Mouse (Mus musculus) monocyte, adult 2 months (primary cell): ENCODE data around the gene Hipk3.
A peak's percentile ranks its signal among the peaks of the same experiment; 100 is the strongest.

ENCODE experiments used
- DNase-seq, 2 experiments: peaks; one replicate each; pipeline ENCODE4 v3.0.0; 2022; ENCODE audit warnings: low spot score in 2 of 2, low read depth in 1 of 2

Hipk3 gene

DNA sequence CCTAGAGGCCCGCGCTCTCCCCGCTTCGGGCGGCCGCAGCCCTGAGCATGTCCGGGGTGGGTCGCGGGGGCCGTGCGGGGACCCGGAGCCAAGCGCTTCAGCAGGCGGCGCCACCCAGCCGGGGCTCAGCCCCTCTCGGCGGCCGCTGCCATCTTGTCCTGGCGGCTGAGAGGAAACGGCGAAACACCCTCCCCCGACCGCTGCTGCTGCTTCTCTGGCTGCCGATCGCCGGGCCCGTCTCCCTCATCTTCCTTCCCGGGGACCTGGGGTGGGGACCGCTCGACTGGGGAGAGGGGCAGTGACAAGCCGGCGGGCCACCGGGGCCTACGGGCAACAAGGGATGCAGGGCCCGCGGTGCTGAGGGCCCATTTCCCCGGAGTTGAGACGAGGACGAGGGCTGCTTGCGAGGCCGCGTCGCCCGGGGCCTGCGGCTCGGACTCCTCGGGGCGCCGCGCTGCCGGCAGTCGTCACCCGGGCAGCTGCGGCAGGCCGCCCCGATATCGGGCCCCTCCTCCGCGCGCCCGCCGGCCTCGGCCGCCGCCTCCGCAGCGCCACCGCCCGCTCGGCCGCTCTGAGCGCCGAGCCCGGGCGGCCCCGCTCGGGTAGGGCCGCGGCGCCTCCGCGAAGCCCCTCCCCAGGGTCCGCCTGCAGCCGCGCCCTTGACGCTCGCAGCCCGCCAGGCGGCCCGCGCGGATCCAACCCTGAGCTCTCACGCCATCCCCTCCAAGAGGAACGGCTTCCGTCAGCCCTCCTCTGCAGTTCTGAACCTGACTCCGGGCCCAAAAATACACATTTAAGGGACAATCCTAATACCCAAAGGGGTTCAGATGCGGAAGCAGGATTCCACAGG lies at the start of gene Hipk3:
Hipk3 (minus strand) TSS at position 496 of the 850 bp plus-strand sequence.
- DNase-seq = peak; percentile 34 to 67

DNA sequence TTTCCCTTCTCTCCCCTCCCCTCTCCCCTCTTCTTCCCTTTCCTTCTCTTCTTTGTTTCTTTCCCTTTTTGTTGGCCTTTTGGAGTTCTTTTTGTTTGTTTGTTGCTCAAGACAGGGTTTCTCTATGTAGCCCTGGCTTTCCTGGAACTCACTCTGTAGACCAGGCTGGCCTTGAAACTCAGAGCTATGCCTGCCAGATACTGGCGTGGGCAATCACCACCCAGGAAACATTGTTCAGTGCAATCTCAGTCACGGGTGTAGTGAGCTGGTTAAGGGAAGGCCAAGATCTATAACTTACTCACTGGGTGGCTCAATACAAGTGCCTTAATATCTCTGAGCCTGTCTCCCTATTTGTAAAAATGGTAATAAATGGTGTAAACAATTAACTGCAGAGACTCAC lies 46.0 kb upstream of the Hipk3 start:
- no peak for DNase-seq

DNA sequence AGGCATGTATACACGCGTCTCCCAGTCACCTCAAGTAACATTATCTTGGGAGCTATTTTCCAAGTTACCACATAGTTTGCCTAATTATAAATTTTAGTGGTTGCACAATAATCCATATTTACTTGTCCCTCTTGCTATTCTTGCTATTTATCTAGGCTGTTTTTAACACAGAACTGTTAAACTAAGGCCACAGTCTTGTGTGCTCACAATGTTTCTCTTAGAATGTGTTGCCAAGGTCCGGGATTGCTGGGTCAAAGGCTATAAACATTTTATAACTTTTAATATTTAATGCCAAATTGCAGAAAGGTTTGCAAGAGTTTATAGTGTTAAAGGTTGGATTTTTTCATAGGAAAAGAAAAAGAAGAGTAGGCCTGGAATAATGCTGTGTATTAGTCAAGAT lies 40.5 kb upstream of the Hipk3 start:
- no peak for DNase-seq

DNA sequence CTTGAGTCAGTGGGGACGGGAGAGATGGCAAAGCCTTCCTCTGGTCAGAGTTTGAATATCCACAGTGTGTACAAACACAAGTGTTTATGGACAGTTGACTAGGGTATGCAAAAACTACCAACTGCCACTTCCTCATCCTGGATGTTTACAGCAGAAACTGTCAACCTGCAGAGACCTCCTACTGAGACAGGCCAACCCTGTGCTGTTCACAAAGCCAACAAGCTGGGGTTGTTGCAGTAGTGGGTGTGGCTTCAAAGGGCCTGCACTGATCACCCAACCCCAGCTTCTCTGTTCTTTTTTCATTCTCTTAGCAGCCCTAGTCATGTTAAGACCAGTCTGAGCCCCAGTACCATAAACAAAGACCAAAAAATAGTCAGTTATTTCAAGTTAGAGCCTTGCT lies 38.3 kb upstream of the Hipk3 start:
- no peak for DNase-seq

DNA sequence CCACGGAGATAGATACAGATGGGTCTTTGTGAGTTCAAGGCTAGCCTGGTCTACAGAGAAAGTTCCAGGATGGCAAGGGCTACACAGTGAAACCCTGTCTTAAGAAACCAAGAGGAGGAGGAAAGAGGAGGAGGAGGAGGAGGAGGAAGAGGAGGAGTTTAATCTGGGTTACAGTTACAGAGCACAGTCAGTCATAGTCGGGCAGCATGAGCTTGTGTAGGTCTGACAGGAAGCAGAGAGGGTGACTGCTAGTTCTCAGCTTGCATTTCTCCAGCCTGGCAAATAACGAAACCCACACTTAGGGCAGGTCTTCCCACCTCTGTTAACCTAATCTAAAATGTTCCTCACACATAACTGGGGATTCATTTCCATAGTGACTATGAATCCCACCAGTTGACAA lies 32.3 kb upstream of the Hipk3 start:
- DNase-seq = no peak

DNA sequence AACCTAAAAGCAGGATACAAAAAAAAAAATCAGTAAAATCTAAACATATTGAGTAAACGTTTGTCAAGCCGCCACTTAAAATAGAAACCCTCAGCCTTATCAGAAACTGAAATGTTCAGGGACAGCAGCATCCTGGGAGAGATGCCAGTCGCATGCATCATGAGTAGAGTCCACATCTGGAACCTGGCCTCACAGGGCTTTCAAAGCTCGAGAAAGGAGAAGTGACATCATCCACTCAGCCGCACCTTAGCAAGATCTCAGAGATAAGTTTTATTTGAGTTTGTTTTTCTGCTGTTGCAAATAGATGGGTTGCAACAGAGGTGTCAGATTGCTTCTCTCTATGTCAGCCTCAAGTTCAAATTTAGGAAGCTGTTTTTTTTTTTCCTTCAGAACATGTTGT lies 31.3 kb upstream of the Hipk3 start:
- no peak for DNase-seq

DNA sequence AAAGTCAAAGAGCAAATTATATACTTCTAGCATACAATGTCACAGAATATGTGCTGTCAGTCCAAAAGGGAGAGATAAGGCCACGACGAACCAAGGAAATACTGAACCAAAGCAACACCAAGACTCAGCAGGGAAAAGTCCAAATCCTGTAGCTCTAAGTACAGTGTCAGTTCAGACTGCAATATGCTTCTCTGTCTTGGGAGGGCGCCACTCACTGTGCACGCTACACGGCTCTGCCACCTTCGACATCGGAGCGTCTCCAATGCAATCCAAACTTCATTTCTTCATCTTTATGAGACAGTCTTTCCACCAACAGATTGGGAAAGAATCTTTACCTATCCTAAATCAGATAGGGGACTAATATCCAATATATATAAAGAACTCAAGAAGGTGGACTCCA lies 17.4 kb upstream of the Hipk3 start:
- no peak for DNase-seq

DNA sequence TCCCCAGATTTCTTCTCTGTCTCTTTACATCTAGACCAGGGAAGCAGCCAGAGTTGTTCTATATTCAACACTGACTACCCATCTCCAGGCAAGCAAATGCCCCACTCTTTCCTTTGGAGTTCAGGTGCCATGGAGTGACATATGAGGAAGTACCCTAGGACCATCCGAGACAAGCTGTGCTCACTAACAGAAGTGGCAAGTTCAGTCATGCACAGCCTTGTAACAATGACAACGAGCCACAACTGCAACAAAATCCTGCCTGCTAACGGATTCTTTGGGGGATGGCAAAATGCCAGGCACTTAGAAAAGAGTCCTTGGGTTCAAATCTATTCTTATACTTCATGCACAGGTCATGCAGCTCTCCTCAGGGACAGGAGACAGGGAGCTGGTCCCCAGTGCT lies 8.1 kb upstream of the Hipk3 start:
- no peak for DNase-seq

DNA sequence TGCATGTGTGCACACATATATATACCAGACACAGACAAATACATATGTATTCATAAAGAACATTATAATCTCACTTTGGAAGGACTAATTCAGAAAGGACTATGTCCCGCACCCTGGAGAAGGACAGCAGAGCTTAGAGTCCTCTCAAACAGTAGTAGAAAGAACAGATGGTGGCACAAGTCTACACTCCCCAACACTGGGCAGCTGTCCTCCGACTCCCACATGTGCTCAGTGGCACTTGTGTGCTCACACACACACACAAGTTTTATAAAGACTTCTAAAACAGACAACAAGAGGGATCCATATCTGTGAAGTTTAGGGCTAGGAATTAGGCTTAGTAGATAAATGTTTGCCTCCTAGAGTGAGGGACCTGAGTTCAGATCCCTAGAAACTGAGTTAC lies 6.8 kb upstream of the Hipk3 start:
- DNase-seq = no peak

DNA sequence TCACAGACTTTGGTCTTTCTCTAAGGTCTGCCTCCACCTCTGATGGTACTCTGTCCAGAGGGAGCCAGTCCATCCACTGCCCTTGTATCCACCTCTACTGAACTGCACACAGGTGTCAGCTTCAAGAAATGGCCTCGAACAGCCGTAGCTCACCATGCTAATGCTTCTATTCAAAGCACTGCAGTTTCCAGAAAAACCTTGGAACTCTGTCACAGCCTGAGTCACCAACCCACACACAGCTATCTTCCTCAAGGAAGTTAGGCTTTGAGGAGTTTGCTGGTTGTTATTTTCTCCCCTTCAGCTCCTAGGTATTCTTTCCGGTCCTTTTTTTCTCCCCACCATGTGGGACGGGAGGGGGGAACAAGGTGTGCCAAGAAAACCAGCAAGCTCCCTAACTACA lies 3.5 kb upstream of the Hipk3 start:
- DNase-seq = no peak

DNA sequence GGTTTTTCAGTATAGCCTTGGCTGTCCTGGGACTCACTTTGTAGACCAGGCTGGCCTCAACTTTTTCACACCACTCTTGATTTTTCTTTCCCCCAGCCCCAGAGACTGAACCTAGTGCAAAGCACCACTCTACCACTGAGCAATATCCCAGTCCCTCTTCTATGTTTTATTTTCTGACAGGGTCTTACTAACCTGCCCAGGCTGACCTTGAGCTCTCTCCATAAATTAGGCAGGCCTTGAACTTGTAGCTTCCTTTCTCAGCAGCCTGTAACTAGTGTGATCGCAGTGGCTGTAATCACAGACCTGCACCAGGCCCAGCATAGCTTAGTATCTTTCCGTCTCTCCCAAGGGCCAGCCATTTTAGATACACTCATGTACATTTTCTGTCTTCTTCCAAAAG lies 3.0 kb upstream of the Hipk3 start:
- no peak for DNase-seq

DNA sequence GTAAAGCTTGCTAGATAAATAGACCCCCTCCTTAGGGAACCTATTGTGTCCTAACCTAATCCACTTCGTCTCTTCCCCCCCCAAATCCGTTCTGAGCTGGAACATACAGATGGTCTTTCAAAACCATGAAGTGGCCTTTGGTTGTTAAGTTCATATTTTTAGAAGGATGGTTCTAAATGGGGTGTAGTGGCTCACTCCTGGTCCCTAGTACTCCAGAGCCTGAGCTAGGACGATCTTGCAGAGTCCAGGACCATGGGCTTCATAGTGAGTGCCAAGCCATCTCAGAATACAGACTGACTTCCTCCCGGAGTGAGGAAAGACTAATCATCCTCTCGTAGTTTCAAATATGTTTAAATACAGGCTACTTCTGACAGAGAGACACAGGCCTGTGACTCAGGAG lies 2.0 kb upstream of the Hipk3 start:
- DNase-seq = no peak

DNA sequence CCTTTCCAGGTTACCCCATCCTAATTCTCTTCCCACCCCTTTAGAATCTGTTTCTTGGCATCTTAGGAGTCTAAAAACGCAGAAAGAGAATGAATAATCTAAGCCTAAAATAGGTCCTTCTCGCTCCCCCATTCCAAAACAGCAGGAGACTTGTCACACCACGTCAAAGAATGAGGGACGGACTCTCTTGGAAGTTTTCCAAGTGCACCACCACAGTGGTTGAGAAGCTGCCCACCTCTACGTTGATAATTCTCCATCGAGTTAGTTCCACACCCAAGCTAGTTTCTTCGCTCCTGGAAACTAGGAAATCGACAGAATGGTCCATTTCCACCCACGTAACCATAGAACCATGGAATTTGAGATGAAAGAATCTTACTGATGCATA lies 547 bp upstream of the Hipk3 start:
- no peak for DNase-seq

DNA sequence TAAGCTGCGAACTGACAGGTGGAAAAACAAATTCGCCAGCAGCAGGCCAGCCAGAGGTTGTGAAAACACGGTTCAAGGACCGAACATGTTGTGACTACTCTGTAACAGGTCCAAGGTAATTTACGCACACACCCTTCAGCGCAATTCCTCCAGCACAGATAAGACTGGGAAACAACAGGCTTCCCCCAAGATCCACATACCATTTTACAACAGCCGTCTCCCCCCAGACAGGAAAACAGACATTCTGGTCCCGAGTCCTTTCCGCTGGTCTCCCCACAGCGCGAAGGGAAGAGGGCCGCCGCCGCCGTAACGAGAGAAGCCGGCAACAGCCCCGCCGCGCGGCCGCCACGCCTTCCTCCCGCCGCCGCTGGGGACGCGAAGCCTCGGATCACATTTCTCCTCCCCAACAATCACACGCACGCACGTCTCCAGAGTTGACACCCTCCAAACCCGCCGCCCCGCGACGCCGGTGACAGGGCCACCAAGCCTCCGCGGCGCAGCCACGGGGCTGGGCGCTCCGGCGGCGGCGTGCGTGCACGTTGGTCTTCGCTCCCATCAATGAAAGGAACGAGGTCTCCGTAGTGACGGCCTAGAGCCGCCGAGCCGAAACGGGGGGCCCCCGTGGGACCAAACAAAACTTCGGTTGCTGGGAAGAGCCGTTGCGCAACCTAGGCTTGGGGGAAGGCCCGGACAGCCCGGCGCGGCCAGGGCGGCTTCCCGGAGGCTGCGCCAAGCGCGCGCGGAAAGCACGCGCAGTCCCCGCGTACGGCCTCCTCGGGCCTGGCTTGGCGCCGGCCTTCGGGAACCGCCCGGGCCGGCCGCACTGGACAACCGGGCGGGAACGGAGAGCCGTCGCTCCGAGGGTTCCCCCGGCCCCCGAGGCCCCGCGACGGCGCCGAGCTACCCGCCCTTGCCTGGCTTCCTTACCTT lies 960 bp downstream of the Hipk3 start:
- peak; percentile 50 to 79 for DNase-seq

DNA sequence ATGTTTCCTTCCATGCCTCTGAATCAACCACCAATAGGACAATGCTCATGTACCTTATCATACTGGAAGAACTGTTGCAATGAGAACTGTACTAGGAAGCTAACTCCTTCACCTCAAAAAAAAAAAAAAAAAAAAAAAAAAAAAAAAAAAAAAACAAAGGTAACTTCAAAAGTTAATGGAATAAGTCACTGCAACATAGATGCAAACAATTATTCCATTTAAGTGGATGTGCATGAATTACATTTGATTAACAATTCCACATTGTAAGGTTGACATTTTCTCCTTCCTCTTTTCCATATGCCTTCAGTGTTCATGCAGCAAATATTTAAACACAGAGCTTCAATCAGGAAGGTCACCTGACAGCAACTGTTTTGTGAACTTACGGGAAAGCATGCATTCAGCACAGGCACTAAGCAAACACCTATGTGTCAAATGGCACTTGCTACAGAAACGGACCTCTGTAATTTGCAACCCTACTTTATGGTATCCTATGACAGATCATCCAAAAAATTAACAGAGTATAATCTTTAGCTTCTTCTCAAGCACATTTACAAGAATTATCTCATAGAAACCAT lies 2.9 kb downstream of the Hipk3 start:
- DNase-seq = no peak

DNA sequence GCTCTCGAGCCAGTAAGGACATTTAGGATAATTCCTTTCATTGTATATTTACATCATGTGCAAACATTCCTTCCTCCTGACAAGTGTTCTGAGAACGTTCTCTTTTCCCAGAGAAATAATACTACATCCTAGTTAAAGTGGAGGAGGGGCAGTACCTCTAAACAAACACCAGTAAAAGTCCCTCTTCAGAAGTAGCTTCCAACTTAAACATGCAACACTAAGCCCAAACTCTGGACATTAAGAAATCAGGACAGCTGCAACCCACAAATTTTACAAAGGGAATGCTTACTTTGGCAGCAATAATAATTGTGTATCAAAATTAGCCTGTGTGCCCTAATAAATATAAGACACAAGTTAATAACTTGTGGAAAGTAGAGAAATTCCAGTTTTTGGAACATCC lies 3.5 kb downstream of the Hipk3 start:
- DNase-seq = no peak

DNA sequence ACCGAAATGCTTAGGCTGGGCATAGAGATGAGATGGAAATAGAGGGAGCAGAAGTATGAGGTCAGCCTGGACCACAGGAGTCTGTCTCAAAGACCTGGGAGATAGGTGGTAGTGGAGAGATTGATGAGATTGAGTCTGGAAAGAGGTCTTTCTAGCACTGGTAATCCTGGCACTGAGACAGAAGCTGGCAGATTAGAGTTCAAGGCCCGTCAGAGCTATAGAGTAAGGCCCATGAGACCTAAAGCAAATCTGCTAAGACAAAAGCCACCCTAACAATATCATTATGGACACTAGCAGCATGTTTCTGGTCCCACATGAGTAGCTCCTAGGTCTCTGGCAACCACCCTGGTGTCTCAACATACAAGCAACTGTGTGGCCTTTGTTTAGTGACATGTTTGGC lies 4.4 kb downstream of the Hipk3 start:
- DNase-seq = no peak

DNA sequence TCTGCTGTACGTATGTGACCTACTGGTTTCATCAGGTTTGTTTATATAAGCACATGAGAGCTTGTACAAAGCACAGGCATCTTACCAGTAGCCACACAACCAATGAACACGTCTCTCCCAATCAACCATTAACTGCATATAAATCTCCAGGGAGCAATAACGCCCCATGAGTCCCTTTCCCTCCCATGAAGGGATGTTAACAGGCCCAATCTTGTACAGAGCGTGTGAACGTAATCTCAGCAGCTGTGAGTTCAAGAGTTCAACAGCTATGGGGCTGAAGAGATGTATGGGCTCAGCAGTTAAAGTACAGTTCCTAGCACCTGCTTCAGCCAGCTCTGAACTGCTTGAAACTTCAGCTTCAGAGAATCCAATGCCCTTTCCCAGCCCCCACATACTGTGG lies 9.8 kb downstream of the Hipk3 start:
- DNase-seq = no peak

DNA sequence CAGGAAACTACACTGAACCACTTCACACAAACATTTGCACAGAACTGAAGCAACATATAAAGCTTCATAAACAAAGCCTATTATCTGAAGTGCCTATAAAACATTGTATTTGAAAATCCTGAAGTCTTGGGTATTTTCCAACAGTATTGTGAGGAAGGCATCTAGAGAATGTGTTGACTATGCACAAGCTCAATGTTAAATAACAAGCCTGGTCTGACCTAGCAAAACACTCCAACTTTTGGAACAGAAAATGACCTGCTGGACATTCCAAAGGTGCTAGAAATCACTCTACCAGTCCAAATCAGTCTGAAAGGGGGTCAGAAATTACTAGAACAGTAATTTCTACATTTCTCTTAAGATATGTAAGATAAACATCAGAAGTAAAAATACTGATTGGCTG lies 12.1 kb downstream of the Hipk3 start:
- no peak for DNase-seq

DNA sequence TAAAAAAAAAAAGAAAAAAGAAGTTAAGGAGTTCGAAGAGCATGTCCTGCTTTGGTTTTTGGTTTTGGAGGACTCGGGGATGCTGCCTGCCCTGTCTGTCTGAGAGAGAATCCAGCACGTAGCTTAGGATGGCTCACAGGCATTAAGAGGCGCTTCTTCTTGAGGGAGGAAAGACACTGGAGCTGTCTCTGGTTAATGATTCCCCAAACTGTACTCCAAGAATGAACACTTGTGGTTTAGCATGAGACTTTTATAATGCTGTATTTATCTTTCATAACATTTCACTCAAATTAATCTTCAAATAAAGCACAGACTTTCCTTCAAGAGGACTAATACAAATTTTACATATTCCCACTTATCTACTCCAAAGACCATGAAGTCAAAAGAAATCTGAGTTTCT lies 15.2 kb downstream of the Hipk3 start:
- no peak for DNase-seq

DNA sequence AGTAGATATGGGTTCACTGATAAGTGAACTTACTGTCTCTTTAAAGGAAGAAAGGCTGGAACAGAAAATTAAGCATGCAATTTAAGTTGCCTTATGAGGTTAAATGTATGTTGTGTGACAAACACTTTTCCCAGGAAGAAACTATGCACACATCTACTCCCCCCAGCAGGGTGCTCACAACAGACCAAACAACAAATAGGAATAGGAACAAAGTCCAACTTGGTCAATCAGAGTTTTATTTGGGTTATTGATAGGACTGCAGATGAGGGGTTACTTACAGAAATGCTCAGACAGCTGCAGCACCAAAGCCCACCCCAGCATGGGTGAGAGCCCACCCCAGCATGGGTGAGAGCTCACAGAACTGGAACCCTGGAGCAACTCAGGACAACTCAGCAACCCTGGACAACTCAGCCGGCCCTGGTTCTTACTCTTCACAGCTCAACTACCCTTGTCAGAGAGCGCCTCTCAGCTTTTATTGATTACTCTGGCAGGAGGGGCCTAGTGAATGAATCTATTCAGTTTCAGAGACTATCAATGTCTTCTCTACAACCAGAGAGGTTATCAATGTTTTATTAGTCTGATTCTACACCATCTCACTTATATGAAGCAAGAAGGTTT lies 16.7 kb downstream of the Hipk3 start:
- DNase-seq = no peak

DNA sequence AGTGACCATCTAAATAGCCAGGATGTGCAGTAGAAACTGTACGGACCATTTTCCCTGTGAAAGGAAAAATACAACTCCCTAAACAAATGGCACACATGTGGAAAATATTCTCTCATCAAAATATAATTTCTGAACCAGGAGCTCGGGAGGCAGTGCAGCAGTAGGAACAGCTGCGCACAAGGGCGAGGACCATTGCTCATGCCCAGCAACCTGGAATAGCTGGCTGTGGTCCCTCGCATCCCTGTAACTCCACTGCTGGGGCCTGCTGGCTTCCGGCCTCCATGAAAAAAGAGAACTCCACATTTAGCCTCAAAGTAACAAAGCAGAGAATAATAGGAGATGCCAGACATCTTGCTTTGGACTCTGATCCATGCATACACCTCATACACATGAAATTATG lies 22.2 kb downstream of the Hipk3 start:
- no peak for DNase-seq
